Mouse (Mus musculus) MN1 (cell line): ENCODE measurements at regions not wholly inside any gene's neighbourhood (a gene's known extent, or its start where the extent isn't known, plus 50 kb on each side); places are given as distances from the start of the nearest gene placed in this dataset.
A peak's percentile ranks its signal among the peaks of the same experiment; 100 is the strongest.

Experiments
- DNase-seq: peaks from one replicate; pipeline ENCODE4 v3.0.0-alpha.2; 2016; ENCODE audit warnings: low spot score

DNA sequence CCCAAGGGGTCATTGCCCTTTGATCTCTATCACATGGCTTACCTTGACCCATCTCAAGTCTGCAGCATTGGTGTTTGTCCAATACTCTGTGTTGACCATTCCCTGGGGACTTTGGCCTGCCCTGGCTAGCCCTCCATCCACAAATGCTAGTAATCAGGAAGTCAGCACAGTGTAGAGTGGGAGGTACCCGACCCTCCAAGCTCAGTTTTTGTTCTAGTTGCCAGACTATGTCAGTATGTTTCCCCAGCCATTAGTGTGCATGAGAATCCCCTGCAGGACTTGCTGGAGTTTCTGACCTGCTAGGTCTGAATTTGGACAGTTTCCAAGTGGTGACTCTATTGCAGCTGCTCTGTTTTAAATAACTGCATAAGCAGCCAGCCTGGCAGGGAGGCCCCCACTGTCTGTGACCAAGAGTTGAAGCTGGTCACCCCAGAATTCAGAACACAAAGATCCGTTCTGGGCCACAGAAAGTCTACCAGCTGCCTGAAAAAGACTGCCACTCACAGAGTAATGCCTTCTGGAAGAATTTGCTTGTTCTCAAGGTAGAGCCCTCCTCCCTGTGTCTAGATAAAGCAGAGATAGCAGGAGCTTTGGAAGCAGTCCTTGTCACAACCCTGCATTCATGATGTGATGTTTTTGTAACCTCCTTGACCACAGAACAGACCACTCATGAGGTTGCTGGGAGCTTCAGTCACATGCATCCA is 118.0 kb upstream of the Slc22a23 start:
- peak; percentile 40 for DNase-seq

DNA sequence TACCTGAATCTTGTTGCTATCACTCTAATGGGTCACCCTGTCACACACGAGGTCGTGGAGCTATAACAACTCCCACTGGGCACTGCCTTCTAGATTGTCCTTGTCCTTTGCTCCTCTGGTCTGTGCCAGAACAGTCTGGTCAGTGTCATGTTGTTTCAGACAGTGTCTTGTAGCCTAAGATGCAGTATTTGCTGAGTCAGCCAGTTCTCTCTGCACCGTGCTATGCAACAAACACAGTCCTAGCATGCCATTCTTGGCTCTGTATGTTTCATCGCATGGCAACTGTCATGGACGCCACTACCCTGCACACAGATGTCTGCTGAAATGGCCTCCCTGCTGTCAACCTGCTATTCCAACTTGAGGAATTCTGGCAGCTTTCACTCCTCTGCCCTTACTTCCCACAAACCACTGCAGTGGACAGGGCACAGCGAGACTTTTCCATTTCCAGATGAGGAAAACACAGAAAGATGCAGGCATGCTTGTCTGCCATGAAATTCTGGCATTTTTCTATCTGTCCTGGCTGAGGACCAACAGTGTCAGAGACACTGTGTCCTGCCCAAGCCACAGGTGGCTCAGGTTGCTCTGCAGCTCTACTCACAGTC is 117.3 kb upstream of the Slc22a23 start:
- no peak for DNase-seq

DNA sequence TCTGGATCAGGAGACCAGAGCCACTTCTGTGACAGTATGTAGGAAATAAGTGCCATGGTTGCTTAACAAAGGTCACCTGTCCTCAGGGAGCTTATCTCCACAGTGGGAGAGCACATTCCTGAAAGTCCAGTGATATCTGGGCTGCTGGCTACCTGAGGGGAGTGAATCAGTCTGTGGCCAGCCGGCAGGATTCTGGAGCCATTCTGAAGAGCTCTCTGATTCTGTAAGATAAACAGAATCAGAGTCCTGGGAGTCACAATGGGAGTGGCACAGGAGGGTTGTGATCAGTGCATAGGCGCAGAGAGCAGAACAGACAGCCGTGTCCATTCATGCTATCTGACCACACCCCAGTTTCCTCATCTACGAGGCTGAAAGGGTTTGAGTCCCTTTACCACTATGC is 116.0 kb upstream of the Slc22a23 start:
- no peak for DNase-seq

DNA sequence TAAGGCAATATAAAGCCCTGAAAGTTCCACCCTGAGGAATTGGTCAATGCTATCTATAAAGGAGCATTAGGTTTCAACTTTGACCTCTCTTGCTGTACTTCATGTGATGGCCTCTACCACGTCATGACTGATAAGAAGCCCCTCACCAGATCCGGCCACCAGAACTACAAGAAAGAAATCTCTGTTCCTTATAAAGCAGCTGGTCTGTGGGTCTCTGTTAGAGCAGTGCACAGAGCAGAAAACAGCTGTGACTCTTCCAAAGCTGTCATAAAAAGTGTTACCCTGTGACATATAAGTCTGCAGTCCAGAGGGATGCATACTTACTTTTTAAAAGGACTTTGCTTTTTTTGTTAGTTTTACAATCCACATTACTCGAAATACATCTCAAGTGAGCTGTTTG is 111.1 kb upstream of the Slc22a23 start:
- no peak for DNase-seq

DNA sequence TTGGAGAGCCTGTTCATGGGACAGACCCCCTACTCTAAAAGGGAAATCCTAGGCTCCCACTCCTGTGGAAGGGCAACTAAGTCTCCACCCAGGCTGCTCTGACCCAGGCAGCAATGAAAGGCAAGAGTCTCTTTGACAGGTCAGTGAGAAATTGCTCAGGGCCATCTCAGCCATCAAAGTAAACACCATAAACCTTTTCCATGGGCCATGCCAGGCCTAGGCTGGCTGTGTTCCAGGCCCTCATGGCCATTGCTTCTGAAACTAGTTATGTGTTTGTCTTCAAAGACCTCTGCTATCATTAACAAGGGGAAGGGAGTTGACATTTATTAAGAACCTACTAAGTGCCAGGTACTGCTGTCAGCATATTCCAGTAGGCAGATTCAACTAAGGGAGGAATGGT is 101.8 kb upstream of the Slc22a23 start:
- DNase-seq: no peak

DNA sequence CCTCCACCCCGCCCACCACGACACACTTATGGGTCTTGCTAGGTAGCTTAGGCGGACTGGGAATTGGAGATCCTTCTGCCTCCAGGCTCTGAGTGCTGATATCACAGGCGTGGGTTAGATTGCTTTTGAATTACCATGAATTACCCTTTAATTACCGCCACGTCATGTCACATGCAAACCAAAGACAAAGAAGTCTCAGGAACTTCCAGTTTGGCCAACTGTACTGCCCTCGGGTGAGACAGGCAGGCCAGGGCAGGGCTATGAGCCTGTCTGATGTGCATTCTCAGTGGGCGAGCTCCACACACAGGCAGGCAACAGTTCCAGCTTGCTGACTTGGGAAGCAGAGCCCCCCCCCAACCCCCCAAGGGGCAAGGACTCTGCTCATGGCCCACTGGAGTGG is 101.3 kb upstream of the Slc22a23 start:
- no peak for DNase-seq

DNA sequence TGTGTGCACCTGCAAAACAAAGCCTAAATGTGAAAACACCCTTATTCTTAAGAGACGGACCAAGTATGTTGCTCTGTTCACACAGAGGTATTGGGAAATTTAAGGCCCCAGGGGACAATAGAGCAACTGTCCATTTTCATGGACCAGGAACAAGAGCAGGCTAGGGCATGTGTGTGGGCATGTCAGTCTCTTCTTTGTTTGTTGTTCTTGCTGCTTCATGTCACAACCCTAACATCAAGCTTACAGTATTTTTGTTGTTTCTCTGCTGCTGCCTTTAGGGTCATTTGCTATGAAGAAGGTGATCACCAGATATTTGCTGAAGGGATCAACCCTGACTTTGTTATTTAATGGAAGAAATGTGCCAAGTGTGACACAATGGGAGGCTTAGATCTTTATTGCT is 96.4 kb upstream of the Slc22a23 start:
- DNase-seq: no peak

DNA sequence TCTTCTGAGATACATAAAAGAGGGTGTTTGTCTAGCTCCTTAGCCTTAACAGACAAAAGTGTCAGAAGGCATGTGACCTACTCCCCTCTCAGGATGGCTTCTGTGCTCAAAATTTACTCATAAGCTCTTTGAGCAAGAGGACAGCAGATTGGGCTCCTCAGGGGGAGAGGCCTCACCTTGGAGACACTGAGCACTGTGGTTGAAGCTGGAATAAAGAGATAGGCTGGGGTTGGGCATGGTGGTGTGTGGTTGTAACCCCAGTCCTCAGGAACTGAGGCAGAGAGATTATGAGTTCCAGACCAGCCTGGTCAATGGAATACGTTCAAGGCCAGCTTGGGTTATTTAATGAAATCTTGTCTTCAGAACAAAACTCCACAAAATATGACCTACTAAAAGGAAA is 82.5 kb upstream of the Slc22a23 start:
- DNase-seq: no peak

DNA sequence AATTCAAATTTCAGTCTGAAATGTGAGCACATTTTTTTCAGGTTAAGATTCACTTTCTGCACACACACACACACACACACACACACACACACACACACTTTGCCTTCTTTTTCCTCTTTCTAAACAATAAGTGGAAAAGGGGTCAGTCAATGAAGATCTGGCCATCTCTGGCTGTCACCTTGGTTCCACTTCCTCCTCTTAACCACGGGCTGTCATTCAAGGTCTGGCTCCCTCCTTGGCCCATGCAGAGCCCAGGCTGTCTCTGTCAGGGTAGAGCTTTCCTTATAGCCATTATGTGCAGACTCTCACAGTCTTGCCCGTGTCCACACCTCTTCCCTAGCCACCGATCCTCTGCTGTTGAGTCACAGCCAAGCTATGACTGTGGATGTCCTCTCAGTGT is 79.9 kb upstream of the Slc22a23 start:
- DNase-seq: no peak

DNA sequence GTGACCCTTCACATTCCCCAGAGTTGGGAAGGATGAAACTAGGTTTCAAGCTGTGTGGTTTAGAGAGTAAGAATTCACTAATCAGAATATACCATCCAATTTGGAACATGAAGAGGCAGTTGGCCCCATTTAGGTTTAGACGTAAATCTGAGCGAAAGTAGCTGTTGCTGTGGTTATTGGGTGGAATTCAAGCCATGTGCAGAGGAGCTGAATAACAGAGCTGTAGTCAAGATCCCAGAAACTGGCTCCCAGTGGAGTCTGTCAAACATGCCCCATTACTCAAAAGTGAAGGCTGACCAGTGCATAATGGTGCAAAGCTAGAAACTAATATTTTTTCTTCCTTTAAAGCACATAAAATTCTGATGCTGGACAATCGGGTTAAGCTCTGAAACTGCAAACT is 76.7 kb upstream of the Slc22a23 start:
- no peak for DNase-seq

DNA sequence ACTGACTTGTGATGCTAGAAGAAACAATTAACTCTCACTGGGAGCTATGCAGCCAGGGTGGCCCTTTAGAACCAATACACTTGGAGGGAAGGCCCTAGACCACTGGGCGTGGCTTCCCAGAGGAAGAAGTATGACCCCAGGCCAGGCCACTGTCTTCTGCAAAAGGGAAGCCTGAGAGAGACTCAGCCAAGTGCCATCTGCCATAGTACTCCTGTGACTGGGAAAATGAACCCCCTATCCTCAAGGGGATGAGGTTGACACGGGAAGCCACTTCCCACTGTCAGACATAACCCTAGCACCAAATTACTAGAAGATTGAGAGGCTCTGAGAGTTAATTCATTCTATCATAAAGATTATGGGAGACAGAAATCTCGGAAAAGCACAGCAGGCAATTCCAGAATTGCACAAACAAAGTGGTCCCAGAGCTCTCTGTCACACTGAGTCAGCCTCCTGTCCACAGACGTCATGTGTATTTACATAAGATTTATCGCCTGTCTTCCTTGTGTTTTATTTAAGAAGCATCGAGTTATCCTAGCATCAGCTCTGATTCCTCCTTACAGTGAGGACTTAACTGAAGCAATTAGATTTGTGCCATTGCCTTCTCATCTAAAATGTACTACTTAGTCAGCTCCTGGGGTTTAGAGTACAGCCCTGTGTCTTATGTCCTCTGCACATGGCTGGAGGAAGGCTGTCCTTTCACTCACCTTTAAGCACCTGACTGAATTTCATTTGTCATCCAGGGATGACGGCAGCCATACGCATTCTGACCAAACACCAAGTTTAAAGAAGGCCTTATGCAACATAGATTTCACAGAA is 75.6 kb upstream of the Slc22a23 start:
- DNase-seq: peak; percentile 29

DNA sequence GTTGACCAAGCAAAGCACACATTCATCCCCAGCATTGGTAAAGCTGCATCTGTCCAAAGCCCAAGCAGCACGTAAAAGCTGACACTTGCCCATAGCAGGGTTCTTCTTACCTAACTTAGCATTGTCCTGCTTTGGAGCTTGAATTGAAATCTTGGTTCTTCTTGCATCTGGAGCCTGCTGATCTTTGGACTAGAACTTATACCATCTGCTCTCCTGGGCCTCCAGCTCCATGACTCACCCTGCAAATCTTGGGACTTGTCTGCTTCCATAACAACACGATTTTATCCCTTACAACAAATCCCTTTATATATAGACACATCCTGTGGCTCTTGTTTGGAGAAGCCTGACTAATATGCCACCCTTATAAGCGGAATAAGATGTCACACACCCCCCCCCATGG is 74.1 kb upstream of the Slc22a23 start:
- no peak for DNase-seq

DNA sequence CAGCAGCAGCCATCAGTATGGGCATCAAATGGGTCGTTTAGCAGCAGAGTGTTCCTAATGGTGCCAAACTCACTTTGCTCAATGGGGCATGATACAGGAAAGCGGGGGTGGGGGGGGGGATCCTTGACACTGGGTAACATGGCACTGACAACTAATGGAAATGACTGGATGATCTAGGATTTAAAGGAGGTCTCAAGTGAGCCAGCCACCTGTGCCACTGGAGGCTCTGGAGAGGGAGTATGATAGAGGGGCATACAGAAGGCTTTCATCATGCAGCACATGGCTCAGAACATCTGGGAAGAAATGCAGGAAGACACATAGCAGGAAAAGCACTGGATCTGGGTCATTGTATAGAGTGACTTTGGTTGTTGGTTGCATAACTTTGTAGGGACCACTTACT is 71.6 kb upstream of the Slc22a23 start:
- no peak for DNase-seq

DNA sequence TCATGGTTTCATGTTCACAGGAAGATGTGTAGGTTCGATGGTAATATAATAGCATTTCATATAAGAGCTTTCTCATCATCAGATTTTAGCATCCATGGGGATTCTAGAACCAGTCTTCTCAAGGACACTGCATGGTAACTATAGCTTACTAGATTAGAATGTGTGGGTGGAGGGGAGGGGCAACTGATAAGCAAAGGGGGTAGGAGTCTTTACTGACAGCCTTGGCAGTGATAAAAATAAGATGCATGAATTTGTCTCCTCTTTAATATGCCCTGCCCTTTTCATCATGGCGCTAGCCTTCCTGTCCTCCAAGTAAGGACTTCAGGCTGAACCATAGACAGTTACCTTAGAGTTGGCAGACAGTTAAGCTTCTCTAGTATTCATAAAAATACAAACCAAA is 69.6 kb upstream of the Slc22a23 start:
- DNase-seq: no peak

DNA sequence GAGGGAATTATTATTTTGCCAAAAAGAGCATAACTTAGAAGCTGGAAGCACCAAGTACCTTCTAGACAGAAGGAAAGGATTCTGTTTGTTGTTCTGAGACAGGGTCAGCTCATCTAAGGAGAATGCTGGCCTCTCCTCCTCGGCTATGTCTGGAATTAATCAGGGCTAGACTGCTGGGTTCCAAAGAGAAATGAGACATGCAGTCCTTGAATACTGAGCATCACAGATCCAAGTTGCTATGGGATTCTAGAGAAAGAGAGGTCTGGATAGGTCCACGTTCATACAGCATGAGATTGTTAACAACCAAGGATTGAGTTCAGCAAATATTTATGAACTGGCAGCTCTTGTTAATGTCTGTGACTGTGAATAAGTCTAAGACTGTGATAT is 63.7 kb upstream of the Slc22a23 start:
- no peak for DNase-seq

DNA sequence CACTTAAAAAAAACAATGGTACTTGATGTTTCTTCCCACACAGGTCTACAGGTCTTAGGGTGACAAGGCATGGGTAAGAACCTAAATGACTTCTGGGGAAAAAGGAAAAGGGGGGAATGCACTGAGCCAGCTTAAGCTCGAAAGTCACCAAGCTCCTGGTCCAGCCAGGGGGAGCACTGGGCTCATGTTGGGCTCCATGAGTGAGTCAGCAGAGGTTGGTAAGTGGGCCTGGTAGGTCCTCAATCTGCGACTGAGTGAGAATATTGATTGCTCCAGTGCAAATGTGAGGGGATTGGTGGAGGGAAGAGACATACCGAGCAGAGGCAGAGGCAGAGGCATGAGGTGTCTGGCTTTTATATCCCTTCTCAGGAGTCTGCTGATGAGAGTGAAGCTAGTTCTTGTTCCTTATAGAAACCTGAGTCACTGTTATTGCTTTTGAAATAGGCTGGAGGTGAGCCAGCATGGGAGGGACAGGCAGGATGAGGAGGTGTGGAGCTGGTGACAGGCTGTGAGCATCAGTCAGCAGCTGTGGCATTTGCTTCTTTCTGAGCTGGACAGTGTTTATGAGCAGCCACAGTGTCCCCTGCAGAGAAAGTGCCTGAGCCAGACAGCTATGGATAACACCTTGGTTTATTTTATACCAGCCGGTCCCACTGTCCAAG is 63.2 kb upstream of the Slc22a23 start:
- peak; percentile 43 for DNase-seq

DNA sequence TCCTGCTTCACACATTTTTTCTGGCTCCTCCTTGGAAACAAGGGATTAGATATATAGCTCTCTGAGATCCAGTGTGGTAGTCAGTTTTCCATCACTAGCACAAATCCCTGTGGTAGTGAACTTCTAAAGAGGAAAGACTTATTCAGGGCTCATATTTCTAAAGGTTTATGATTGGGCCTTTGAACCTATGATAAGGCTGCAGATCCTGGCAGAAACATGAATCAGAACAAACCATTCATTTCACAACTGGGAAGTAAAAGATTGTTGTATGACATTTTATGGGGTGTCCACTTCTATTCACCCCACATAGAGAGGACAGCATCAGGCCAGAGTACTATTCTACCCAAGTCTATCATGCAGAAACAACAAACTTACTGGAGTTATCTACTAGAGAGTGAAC is 61.3 kb upstream of the Slc22a23 start:
- no peak for DNase-seq

DNA sequence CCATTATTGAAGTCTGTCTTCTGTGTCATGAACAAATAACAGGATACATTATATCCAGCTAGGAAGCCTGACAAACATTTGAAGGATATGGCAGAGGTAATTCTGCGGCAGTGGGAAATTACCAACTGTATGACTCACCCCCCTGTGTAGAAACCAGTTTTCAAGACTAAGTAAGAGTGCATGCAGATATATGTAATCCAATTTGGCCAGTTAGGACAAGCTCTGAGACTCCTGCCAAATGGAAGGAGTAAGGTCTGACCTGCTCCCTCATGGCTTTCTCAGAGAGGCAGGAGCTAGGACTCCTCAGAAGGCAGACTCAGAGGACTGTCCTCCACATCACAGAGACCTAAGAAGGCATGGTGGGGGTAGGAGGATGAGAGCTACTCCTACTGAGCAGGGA is 57.6 kb upstream of the Slc22a23 start:
- DNase-seq: peak; percentile 50

DNA sequence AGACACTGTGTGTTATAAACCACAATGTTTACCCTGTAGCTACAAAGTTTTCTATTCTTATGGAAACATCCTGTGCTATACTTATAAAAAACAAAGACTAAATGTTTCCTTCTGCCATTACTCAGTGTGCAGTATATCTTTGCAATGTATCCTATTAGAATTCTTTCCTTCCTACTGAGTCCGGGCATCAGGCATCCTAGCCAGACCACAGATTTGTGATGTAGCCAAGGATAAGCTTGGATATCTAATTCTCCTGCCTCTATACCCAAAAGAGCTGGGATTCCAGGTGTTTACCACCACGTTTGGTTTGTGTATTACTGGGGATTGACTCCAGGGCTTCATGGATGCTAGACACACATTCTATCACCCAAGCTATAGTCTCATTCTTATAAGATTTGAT is 56.0 kb upstream of the Slc22a23 start:
- DNase-seq: no peak

DNA sequence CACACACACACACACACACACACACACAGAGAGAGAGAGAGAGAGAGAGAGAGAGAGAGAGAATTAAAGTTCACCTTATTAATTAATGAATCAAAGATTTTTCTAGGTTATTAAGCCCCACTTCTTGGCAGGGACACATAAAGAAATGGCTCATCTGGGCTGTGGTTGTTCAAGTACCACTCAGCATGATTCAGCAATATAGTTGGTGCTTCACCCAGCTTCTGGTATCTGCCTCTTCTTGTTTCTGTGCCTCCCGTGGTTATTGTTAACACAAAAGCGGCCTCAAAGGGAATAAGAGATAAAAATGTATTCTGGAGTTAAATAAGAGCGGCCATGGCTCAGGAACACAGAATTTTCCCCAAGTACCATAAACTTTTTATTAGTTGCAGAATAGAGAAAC is 53.9 kb upstream of the Slc22a23 start:
- DNase-seq: no peak

DNA sequence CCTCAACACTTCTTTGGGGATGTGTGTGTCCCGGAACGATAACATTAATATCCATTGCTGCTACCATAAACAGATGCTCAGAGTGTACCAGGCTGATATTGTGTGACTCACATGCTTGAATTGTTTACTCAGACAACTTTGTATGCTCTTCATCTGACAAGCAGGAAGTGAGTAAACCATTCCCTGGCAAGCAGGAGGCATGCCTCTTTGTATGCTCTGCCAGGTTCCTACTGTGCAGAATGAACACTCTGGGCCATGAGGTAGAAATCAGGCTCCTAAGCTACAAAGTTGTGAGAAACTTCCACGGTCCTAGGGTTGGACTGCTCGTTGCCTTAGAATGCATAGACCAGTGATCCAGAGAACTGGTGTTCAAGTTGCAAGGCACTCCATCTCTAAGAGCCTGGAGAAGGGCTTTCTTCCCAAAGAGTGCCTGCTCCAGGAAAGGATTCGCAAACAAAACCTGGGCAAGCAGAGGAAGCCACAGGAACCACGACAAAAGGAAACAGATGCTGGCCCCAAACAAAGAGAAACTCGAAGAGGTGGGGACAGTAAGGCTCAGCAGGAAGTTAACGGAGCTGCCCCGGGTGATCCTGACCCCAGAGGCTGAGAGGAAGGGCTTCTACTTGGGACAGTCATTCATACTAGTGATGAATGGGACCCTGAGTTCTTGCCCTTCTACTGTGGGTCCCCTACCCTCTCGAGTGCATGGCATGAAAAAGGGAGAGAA is 53.2 kb upstream of the Slc22a23 start:
- no peak for DNase-seq

DNA sequence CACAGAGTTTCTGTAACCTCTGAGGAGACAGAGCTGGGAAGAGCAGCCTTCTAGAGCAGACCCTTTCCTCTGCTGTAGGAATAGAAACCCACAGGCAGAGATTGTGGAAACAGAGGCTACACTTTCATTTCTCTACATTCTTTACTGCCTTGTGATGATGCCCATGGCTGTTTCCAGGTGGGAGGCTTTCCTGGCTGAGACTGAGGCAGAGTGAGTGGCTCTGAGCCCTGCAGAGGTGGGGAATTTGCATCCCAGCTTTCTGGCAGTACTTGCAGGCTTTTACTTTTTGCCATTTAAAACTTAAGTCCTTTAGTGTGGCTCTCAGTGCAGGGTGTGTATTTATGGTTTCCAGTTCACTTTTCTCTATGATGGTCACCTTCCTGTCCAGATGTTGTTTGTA is 50.5 kb upstream of the Slc22a23 start:
- no peak for DNase-seq
